ENCODE assay signal across 8 mouse cellular contexts in genomic region chr10:126905086-126905485, GRCm38 (mm10). TPM values are rescaled to one million over a fixed set of nuclear protein-coding genes. Genes with fewer than 3 reads are reported as not detected.
DNase-seq lines count a peak whose midpoint lies in the region; ATAC-seq and TF ChIP-seq lines count a peak whose summit lies in the region.

No protein-coding gene starts in this region.

- TF ChIP-seq CTCF in lung, embryonic 14.5 days (IDR thresholded peaks at IDR 0.05; ENCODE audit: low read depth) = peak; percentile 48
- peak; percentile 49 for TF ChIP-seq CTCF in hindbrain, postnatal 0 days (IDR thresholded peaks at IDR 0.05; ENCODE audit: low read depth)

- peak overlapping the region; percentile 47 for H3K4me3 ChIP-seq in lung, embryonic 14.5 days (ENCODE audit: low read depth, low read length)
- H3K4me3 ChIP-seq in embryonic facial prominence, embryonic 10.5 days = peak overlapping the region; percentile 63
- peak overlapping the region; percentile 43 for H3K4me3 ChIP-seq in hindbrain, postnatal 0 days (ENCODE audit: low read length)
- H3K4me3 ChIP-seq in midbrain, embryonic 16.5 days (ENCODE audit: low read depth, low read length) = peak overlapping the region; percentile 41; the same call in 1 of the 2 replicates

- WGBS in lung, embryonic 14.5 days = 63% methylated on average over 8 of the region's 8 CpGs
- 74% methylated on average over 8 of the region's 8 CpGs for WGBS in embryonic facial prominence, embryonic 10.5 days
- 75% methylated on average over 8 of the region's 8 CpGs for WGBS in hindbrain, postnatal 0 days
- WGBS in midbrain, embryonic 16.5 days = 66% methylated on average over 8 of the region's 8 CpGs

- peak overlapping the region; percentile 75 for H3K4me2 ChIP-seq in lung, embryonic 14.5 days
- peak overlapping the region; percentile 68 for H3K4me2 ChIP-seq in hindbrain, postnatal 0 days (ENCODE audit: low read depth, low read length)
- peak overlapping the region; percentile 63 for H3K4me2 ChIP-seq in midbrain, embryonic 16.5 days (ENCODE audit: low read length)

- H3K27ac ChIP-seq in lung, embryonic 14.5 days (ENCODE audit: low read depth) = 0 out of 2 replicates have a peak overlapping the region, but pooled peaks have one; percentile 86
- peak overlapping the region; percentile 88 for H3K27ac ChIP-seq in embryonic facial prominence, embryonic 10.5 days (replicated peaks)
- peak overlapping the region; percentile 88 for H3K27ac ChIP-seq in hindbrain, postnatal 0 days
- no peak overlapping the region for H3K27ac ChIP-seq in midbrain, embryonic 16.5 days (ENCODE audit: low read length)

- no peak for ATAC-seq in lung, embryonic 14.5 days (ENCODE audit: insufficient read depth)
- no peak for ATAC-seq in hindbrain, postnatal 0 days
- no peak for ATAC-seq in midbrain, embryonic 16.5 days

- no peaks in the 10 kb centered on the region for H3K9me3 ChIP-seq in lung, embryonic 14.5 days (ENCODE audit: low read depth, low read length)
- no peaks in the 10 kb centered on the region for H3K9me3 ChIP-seq in embryonic facial prominence, embryonic 10.5 days
- H3K9me3 ChIP-seq in hindbrain, postnatal 0 days (ENCODE audit: low read length) = no peaks in the 10 kb centered on the region
- H3K9me3 ChIP-seq in midbrain, embryonic 16.5 days (replicated peaks; ENCODE audit: control insufficient read depth, low read length, poor library complexity, severe bottlenecking) = no peaks in the 10 kb centered on the region

- no peaks in the 10 kb centered on the region for H3K4me1 ChIP-seq in lung, embryonic 14.5 days (ENCODE audit: insufficient read depth)
- peaks cover 19% of the 10 kb centered on the region for H3K4me1 ChIP-seq in embryonic facial prominence, embryonic 10.5 days
- H3K4me1 ChIP-seq in hindbrain, postnatal 0 days (ENCODE audit: insufficient read depth, low read length) = no peaks in the 10 kb centered on the region
- peaks cover 9% of the 10 kb centered on the region for H3K4me1 ChIP-seq in midbrain, embryonic 16.5 days (ENCODE audit: control insufficient read depth, insufficient read depth, low read length)

- H3K36me3 ChIP-seq in lung, embryonic 14.5 days (ENCODE audit: insufficient read depth) = no peaks in the 10 kb centered on the region
- no peaks in the 10 kb centered on the region for H3K36me3 ChIP-seq in embryonic facial prominence, embryonic 10.5 days (replicated peaks)
- no peaks in the 10 kb centered on the region for H3K36me3 ChIP-seq in hindbrain, postnatal 0 days (ENCODE audit: insufficient read depth, low read length)
- H3K36me3 ChIP-seq in midbrain, embryonic 16.5 days (ENCODE audit: control insufficient read depth, insufficient read depth, low read length) = no peaks in the 10 kb centered on the region

- no peaks in the 10 kb centered on the region for H3K27me3 ChIP-seq in lung, embryonic 14.5 days (ENCODE audit: insufficient read depth, low read length)
- no peaks in the 10 kb centered on the region for H3K27me3 ChIP-seq in embryonic facial prominence, embryonic 10.5 days (replicated peaks; ENCODE audit: low read depth, poor library complexity, severe bottlenecking)
- no peaks in the 10 kb centered on the region for H3K27me3 ChIP-seq in hindbrain, postnatal 0 days (ENCODE audit: insufficient read depth, low read length)
- H3K27me3 ChIP-seq in midbrain, embryonic 16.5 days (ENCODE audit: control insufficient read depth, insufficient read depth, low read depth, low read length) = no peaks in the 10 kb centered on the region

- peak; percentile 25 for DNase-seq in lung, embryonic 14.5 days
- DNase-seq in lung, postnatal 25 days (ENCODE audit: low spot score) = no peak
- DNase-seq in embryonic facial prominence, embryonic 10.5 days (ENCODE audit: low spot score) = no peak
- DNase-seq in hindbrain, postnatal 0 days (ENCODE audit: low spot score) = no peak
- DNase-seq in frontal cortex, postnatal 14 days (ENCODE audit: low spot score in 2 of 2) = no peak
- no peak for DNase-seq in ovary, postnatal 10 days (ENCODE audit: low spot score)
- DNase-seq in gastrocnemius, postnatal 4 days (ENCODE audit: low spot score in 2 of 2) = no peak

- H3K9ac ChIP-seq in lung, embryonic 14.5 days = peak overlapping the region; percentile 58; the same call in 1 of the 2 replicates
- peak overlapping the region; percentile 41; the same call in 1 of the 2 replicates for H3K9ac ChIP-seq in hindbrain, postnatal 0 days (replicated peaks; ENCODE audit: low read length)
- no peak overlapping the region for H3K9ac ChIP-seq in midbrain, embryonic 16.5 days (ENCODE audit: low read depth, low read length)

RNA-seq across cellular contexts. Expression of gene Atp23, which starts 3.9 kb away (rescaled TPM):
- polyA plus RNA-seq in lung, embryonic 14.5 days (2014; fragmentation: Nextera tagmentation; extraction: Ambion mirVana) = 25.0 and 25.7 TPM in 2 replicates
- 20.0 and 22.6 TPM in 2 replicates for polyA plus RNA-seq in embryonic facial prominence, embryonic 10.5 days (2016; fragmentation: Nextera tagmentation; extraction: Ambion mirVana)
- 12.5 and 14.3 TPM in 2 replicates for total RNA-seq in hindbrain, postnatal 0 days (2014; rRNA removed)
- 19.1 and 20.2 TPM in 2 replicates for polyA plus RNA-seq in hindbrain, postnatal 0 days (2015; fragmentation: Nextera tagmentation; extraction: Ambion mirVana)
- polyA plus RNA-seq in midbrain, embryonic 16.5 days (2015; fragmentation: Nextera tagmentation; extraction: Ambion mirVana) = 13.4 and 15.6 TPM in 2 replicates
- total RNA-seq in gastrocnemius, postnatal 4 days (2021) = 1 to 10 TPM; 4.3 to 5.4 TPM
